Mouse (Mus musculus) myocyte (in vitro differentiated cells): ENCODE measurements around the gene Atp2b2.

Source experiments
- CEBPB ChIP-seq: IDR thresholded peaks from 2 replicates; pipeline ENCODE4 v1.6.1; 2011; ENCODE audit warnings: mild to moderate bottlenecking, moderate library complexity; ENCODE audit not compliant: poor library complexity, insufficient read depth, severe bottlenecking
- E2F4 ChIP-seq: IDR thresholded peaks from one replicate; pipeline ENCODE4 v1.6.1; 2011; ENCODE audit warnings: mild to moderate bottlenecking, control low read depth, moderate library complexity; ENCODE audit not compliant: insufficient read depth
- MAX ChIP-seq: IDR thresholded peaks from one replicate; pipeline ENCODE4 v1.6.1; 2011; ENCODE audit warnings: low read depth, mild to moderate bottlenecking, control low read depth
- MYOD1 ChIP-seq, 3 experiments: IDR thresholded peaks; one replicate each; pipeline ENCODE4 v1.6.1; 2011; ENCODE audit warnings: control low read depth in 2 of 3, low read depth in 2 of 3, mild to moderate bottlenecking in 2 of 3, moderate library complexity in 1 of 3; ENCODE audit not compliant: insufficient read length in 2 of 3, control insufficient read depth in 1 of 3
- POLR2A ChIP-seq: IDR thresholded peaks from one replicate; pipeline ENCODE4 v1.6.1; 2011; ENCODE audit warnings: low read depth, mild to moderate bottlenecking, control low read depth, moderate library complexity; ENCODE audit not compliant: insufficient read length
- POLR2AphosphoS2 ChIP-seq: IDR thresholded peaks from one replicate; pipeline ENCODE4 v1.6.1; 2011; ENCODE audit warnings: low read depth, control low read depth; ENCODE audit not compliant: insufficient read length
- SRF ChIP-seq: IDR thresholded peaks from one replicate; pipeline ENCODE4 v1.6.1; 2011; ENCODE audit warnings: low read depth; ENCODE audit not compliant: control insufficient read depth, insufficient read length
- TCF12 ChIP-seq: IDR thresholded peaks from one replicate; pipeline ENCODE4 v1.6.1; 2011; ENCODE audit warnings: mild to moderate bottlenecking, control low read depth; ENCODE audit not compliant: poor library complexity, insufficient read depth, severe bottlenecking
- TCF3 ChIP-seq: IDR thresholded peaks from one replicate; pipeline ENCODE4 v1.6.1; 2011; ENCODE audit warnings: low read depth, control low read depth; ENCODE audit not compliant: insufficient read length
- USF1 ChIP-seq: IDR thresholded peaks from one replicate; pipeline ENCODE4 v1.6.1; 2011; ENCODE audit warnings: low read depth, mild to moderate bottlenecking, control low read depth, moderate library complexity

- TF ChIP-seq POLR2A (no peak), E2F4 (no peak), CEBPB (no peak), MYOD1 (IDR thresholded peaks at IDR 0.05; ENCODE audit: control insufficient read depth in 1 of 3, insufficient read length in 2 of 3, low read depth in 2 of 3) (no peak), POLR2AphosphoS2 (no peak), TCF12 (no peak), TCF3 (no peak), USF1 (no peak), MAX (no peak), SRF (no peak)
These were observed 121.9 kb downstream of the Atp2b2 start for GRCm38 (mm10) chr6:113920466-113920865.
